Mouse (Mus musculus) layer of hippocampus, adult 2 months (tissue): ENCODE data around the gene Dqx1. TPM values are rescaled to one million over a fixed set of nuclear protein-coding genes. Genes with fewer than 3 reads are reported as not detected.
A peak's percentile ranks its signal among the peaks of the same experiment; 100 is the strongest.

Experiments
- DNase-seq, 2 experiments: peaks; one replicate each; pipeline ENCODE4 v3.0.0; 2022; ENCODE audit warnings: low spot score in 2 of 2
- H3K27ac ChIP-seq: fragments of 200-600 bp; 2 replicates; pipeline ENCODE4 v1.8.1; 2022
- H3K4me3 ChIP-seq: fragments of 200-600 bp; 2 replicates; pipeline ENCODE4 v1.8.1; 2022; ENCODE audit warnings: mild to moderate bottlenecking
- CTCF ChIP-seq: fragments of 200-600 bp; conservative IDR thresholded peaks from 2 replicates; pipeline ENCODE4 v1.8.1; 2022; ENCODE audit warnings: antibody characterized with exemption, mild to moderate bottlenecking, moderate library complexity
- total RNA-seq, 2 experiments: library from RNA; stranded (reverse); gene quantifications; 2 replicates each; pipeline ENCODE4 v1.2.3; 2021

Gene Dqx1
- total RNA-seq, 2 experiments from 2014 or later, result 0.69 to 0.79 TPM

GRCm38 (mm10) chr6:83087205-83087925 lies 29.7 kb downstream of the Dqx1 start:
- no peak for TF ChIP-seq CTCF
- H3K4me3 ChIP-seq, result peak overlapping the region; percentile 24; the same call in 1 of the 2 replicates

DNA sequence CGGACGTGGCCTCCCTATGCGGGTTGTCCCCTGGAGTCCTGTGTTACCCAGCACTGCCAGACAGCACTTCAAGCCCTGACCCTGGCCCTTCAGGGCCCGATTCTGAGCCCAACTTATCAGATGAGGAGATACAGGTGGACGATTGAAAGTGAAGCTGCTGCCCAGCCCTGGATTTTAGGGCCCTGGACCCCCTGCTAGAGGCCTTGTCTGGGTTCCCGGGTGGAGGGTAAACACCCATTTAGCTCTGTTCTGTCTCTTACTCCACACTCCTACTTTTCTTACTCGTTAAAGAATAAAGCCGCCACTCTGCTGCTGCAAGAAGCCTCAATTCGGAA lies 30.2 kb downstream of the Dqx1 start:
- Histone ChIP-seq H3K4me3 (peak overlapping the region; percentile 24; the same call in 1 of the 2 replicates), H3K27ac (no peak overlapping the region)
- no peak for DNase-seq
- TF ChIP-seq CTCF, result no peak

More at GRCm38 (mm10) chr6:83087205-83087925, 29.7 kb downstream of the Dqx1 start:
- DNase-seq, result no peak
- no peak overlapping the region for H3K27ac ChIP-seq

- no peak overlapping the region for H3K4me3 ChIP-seq
- TF ChIP-seq CTCF, result no peak
- DNase-seq, result no peak
- H3K27ac ChIP-seq, result no peak overlapping the region
Observed at GRCm38 (mm10) chr6:83092416-83093127, 34.9 kb downstream of the Dqx1 start.

- Histone ChIP-seq H3K27ac (no peak overlapping the region), H3K4me3 (no peak overlapping the region)
- DNase-seq, result no peak
- TF ChIP-seq CTCF, result no peak
Observed at GRCm38 (mm10) chr6:83095968-83096367, 38.3 kb downstream of the Dqx1 start.

- Histone ChIP-seq H3K27ac (no peak overlapping the region), H3K4me3 (no peak overlapping the region)
- DNase-seq, result no peak
- no peak for TF ChIP-seq CTCF
Observed at GRCm38 (mm10) chr6:83098411-83098810, 40.8 kb downstream of the Dqx1 start.

- Histone ChIP-seq H3K4me3 (peak within 1 kb of the TSS; percentile 83), H3K27ac (peak within 1 kb of the TSS; percentile 93)
- peak; percentile 71 for TF ChIP-seq CTCF
- peak; percentile 82 to 90 for DNase-seq
Observed at GRCm38 (mm10) chr6:83101316-83101687, 43.7 kb downstream of the Dqx1 start, which contains the start of the genes Ccdc142 and Gm42688. Gene Ccdc142, plus strand, starts transcription at chr6:83101601. Gene Gm42688, plus strand, starts transcription at chr6:83101617.

DNA sequence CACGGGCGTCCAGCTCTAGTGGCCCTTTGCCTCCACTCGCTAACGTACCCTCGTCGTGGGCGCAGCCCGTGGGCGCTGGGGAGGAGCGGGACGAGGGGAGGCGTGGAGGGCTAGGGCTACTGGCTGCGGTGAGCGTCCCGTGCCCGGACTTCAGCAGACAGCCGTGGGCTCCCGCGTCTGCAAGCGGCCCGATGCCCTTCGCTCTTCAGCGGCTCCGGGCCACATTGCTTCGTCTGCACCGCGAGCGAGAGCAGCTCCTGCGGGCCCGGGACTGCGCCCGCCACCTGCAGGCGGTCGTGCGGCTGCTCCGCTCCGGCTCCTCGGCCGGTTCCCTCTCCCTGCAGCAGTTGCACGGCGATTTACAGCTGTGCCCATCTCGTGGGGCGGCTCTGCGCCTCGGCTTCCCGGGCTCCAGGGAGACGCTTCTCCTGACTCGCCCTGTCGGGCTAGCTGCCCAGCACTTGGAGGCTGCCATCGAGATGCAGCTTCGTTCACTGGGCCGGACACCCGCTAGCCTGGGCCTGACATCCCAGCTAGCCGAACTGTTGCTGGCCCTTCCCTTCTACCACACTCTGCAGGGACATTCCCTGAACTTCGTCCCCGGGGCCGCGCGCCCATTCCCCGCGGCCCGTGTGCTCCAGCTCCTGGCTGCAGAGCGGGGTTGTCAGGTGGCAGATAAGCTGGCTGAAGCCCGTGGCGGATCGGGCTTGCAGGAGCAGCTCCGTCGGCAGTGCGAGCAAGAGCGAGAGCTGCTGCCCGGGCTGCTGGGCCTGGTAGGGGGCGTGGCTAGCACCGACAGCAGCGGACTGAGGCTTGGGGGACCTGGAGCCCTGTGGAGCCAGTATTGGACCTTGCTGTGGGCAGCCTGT lies 44.3 kb downstream of the Dqx1 start:
- Histone ChIP-seq H3K4me3 (peak overlapping the region; percentile 83), H3K27ac (peak overlapping the region; percentile 93)
- peak in 1 of 2 experiments; percentile 59 for DNase-seq
- peak; percentile 63 for TF ChIP-seq CTCF

- DNase-seq, result no peak
- Histone ChIP-seq H3K27ac (peak overlapping the region; percentile 93), H3K4me3 (peak overlapping the region; percentile 83)
- TF ChIP-seq CTCF, result no peak
Observed at GRCm38 (mm10) chr6:83103130-83103650, 45.5 kb downstream of the Dqx1 start.

DNA sequence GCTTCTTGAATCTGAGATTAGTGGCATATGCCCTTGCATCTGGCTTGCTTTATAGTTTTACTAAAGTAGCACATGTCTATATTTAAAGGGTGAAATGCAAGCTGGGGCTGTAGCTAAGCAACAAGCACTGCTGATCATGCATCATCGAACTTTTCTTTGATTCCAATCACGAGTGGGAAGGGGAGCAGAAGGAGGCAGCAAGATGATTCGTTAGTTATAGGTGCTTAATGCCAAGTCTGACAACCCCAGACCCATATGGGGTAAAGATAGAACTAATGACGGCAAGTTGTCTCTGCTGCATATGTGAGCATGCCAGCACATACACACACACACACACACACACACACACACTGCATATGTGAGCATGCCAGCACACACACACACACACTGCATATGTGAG lies 46.5 kb downstream of the Dqx1 start:
- peak in 1 of 2 experiments; percentile 85 for DNase-seq

GRCm38 (mm10) chr6:83107566-83108400 lies 50.1 kb downstream of the Dqx1 start:
- DNase-seq, result peak in 1 of 2 experiments; percentile 75
- peak overlapping the region; percentile 94; the same call in 1 of the 2 replicates for H3K4me3 ChIP-seq
- H3K27ac ChIP-seq, result peak overlapping the region; percentile 98
- peak; percentile 85 for TF ChIP-seq CTCF

More for the DNA sequence above, 46.5 kb downstream of the Dqx1 start:
- Histone ChIP-seq H3K27ac (peak overlapping the region; percentile 93), H3K4me3 (no peak overlapping the region)
- TF ChIP-seq CTCF, result no peak

DNA sequence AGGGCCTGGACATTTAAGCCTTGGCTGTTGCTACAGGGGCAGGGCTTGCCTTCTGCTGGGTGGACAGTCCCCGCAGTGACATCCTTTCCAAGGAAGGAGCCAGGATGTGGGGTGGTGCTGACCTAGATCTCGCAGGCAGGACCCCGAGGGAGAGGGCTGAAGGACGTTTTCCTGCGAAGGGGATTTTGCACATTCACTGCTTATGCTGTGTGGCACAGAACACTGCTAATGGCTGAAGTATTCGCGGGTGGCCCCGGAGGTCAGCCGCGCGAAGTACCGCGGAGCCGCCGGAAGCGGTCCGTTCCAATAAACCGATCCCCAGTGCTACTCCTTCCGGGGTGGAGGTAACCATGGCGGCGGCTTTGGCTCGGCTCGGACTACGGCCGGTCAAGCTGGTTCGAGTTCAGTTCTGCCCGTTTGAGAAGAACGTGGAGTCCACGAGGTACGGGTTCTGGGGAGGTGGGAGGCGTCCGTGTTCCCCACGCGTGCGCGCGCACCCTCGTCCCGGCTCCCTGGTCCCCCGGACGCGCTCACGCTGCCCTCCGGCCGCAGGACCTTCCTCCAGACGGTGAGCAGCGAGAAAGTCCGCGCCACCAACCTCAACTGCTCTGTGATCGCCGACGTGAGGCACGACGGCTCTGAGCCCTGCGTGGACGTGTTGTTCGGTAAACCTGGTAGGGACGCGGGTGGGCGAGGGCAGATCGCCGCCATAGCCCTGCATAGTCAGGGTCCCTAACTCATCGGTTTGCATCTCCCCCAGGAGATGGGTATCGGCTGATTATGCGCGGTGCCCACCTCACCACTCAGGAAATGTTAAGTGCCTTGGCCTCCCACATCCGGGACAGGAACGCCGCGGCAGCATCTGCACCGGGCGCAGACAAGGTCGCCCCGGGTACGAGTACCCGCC lies 51.4 kb downstream of the Dqx1 start, which contains the start of gene Mrpl53:
TSS of gene Mrpl53 (plus strand) at position 279 of the 907 bp plus-strand sequence.
- Histone ChIP-seq H3K27ac (peak within 1 kb of the TSS; percentile 98), H3K4me3 (peak within 1 kb of the TSS; percentile 94)
- no peak for TF ChIP-seq CTCF
- DNase-seq, result peak; percentile 73 to 81
